Mouse (Mus musculus) cortical plate, adult 2 months (tissue): ENCODE data around the gene Gm11011.

Source experiments
- CTCF ChIP-seq: fragments of 200-500 bp; IDR thresholded peaks from 2 replicates; pipeline ENCODE4 v1.5.1; 2011; ENCODE audit warnings: mild to moderate bottlenecking, control low read depth, low read length; ENCODE audit not compliant: insufficient read depth; ENCODE audit errors: extremely low read depth
- POLR2A ChIP-seq: fragments of 200-500 bp; IDR thresholded peaks from 2 replicates; pipeline ENCODE4 v1.6.1; 2011; ENCODE audit warnings: mild to moderate bottlenecking, low read length, control low read depth; ENCODE audit not compliant: insufficient read depth; ENCODE audit errors: extremely low read depth

GRCm38 (mm10) chr2:169610882-169611281 is 23.3 kb upstream of the Gm11011 start:
- TF ChIP-seq CTCF (no peak), POLR2A (no peak)
